In genomic region chr19:7416834-7417735, GRCm38 (mm10) we compare ENCODE assay signal across 8 mouse cellular contexts. TPM values are rescaled to one million over a fixed set of nuclear protein-coding genes. Genes with fewer than 3 reads are reported as not detected.
DNase-seq lines count a peak whose midpoint lies in the region; ATAC-seq and TF ChIP-seq lines count a peak whose summit lies in the region.

Gene 2700081O15Rik (plus strand): TSS chr19:7417625.

- peaks cover 39% of the 10 kb centered on the region for H3K4me1 ChIP-seq in hindbrain, embryonic 16.5 days (ENCODE audit: control insufficient read depth, insufficient read depth, low read depth, low read length)
- peaks cover 49% of the 10 kb centered on the region for H3K4me1 ChIP-seq in midbrain, embryonic 10.5 days
- peaks cover 2% of the 10 kb centered on the region for H3K4me1 ChIP-seq in small intestine, adult 2 months (ENCODE audit: control insufficient read depth, insufficient read depth, insufficient read length, low read length)

- H3K4me2 ChIP-seq in hindbrain, embryonic 16.5 days (ENCODE audit: low read length), result peak within 1 kb of the TSS; percentile 59

- 0 out of 2 replicates have a peak, but pooled peaks cover 3% of the 10 kb centered on the region for H3K36me3 ChIP-seq in hindbrain, embryonic 16.5 days (ENCODE audit: control insufficient read depth, insufficient read depth, low read length)
- H3K36me3 ChIP-seq in midbrain, embryonic 10.5 days, result peaks cover 28% of the 10 kb centered on the region
- peaks cover 3% of the 10 kb centered on the region; the same call in 1 of the 2 replicates for H3K36me3 ChIP-seq in small intestine, adult 2 months (ENCODE audit: control insufficient read depth, insufficient read depth, low read length)

- H3K9ac ChIP-seq in hindbrain, embryonic 16.5 days (ENCODE audit: low read depth, low read length), result peak within 1 kb of the TSS; percentile 100

- peak within 1 kb of the TSS; percentile 85 for H3K4me3 ChIP-seq in hindbrain, embryonic 16.5 days (ENCODE audit: low read length)
- H3K4me3 ChIP-seq in midbrain, embryonic 10.5 days, result peak within 1 kb of the TSS; percentile 90
- H3K4me3 ChIP-seq in small intestine, adult 2 months (ENCODE audit: low read depth, low read length), result peak within 1 kb of the TSS; percentile 84

- no peaks in the 10 kb centered on the region for H3K27me3 ChIP-seq in hindbrain, embryonic 16.5 days (replicated peaks; ENCODE audit: control insufficient read depth, insufficient read depth, low read length)
- H3K27me3 ChIP-seq in midbrain, embryonic 10.5 days (ENCODE audit: low read depth, poor library complexity, severe bottlenecking), result peaks cover 39% of the 10 kb centered on the region
- H3K27me3 ChIP-seq in small intestine, adult 2 months (ENCODE audit: control insufficient read depth, insufficient read depth, low read length), result peaks cover 12% of the 10 kb centered on the region

- peak within 1 kb of the TSS; percentile 100 for H3K27ac ChIP-seq in hindbrain, embryonic 16.5 days (ENCODE audit: low read depth, low read length)
- H3K27ac ChIP-seq in midbrain, embryonic 10.5 days (replicated peaks), result peak within 1 kb of the TSS; percentile 99
- H3K27ac ChIP-seq in small intestine, adult 2 months (ENCODE audit: insufficient read depth, low read depth, low read length), result peak within 1 kb of the TSS; percentile 16; the same call in 1 of the 2 replicates

- peak; percentile 58 for ATAC-seq in hindbrain, embryonic 16.5 days
- no peak for ATAC-seq in erythroid progenitor cell, adult 5-6 weeks (replicated peaks; ENCODE audit: low FRiP score, poor library complexity, severe bottlenecking)

- WGBS in hindbrain, embryonic 16.5 days, result under 1% methylated on average over 97 of the region's 107 CpGs
- under 1% methylated on average over 107 of the region's 107 CpGs for WGBS in midbrain, embryonic 10.5 days
- 2% methylated on average over 107 of the region's 107 CpGs for WGBS in small intestine, adult 2 months

- intact Hi-C loops in left cerebral cortex, postnatal 25 days (cut with DNase I), result loop anchor here (2.0 to 10.0 kb wide), 4 partner anchors 34 to 362 kb away; partner anchors contain the start of genes Macrod1, Naa40 and Spindoc

- no peak for TF ChIP-seq POLR2A in small intestine, adult 2 months (IDR thresholded peaks at IDR 0.05; ENCODE audit: low read depth, low read length)

- no peaks in the 10 kb centered on the region for H3K9me3 ChIP-seq in hindbrain, embryonic 16.5 days (ENCODE audit: control insufficient read depth, low read length)
- no peaks in the 10 kb centered on the region for H3K9me3 ChIP-seq in midbrain, embryonic 10.5 days (replicated peaks)

- no peak for TF ChIP-seq CTCF in small intestine, adult 2 months (IDR thresholded peaks at IDR 0.05; ENCODE audit: extremely low read depth, insufficient read length, insufficient replicate concordance, low read depth, low read length)

- DNase-seq in adrenal gland, adult 18-20 months (ENCODE audit: low spot score in 2 of 2), result peak; percentile 69 to 72
- DNase-seq in cerebellum, postnatal 36 days, result peak; percentile 61 to 69
- DNase-seq in gastrocnemius, postnatal 10 days, result peak; percentile 75
- peak; percentile 74 to 76 for DNase-seq in left cerebral cortex, postnatal 25 days (ENCODE audit: low spot score in 2 of 2)
- DNase-seq in midbrain, embryonic 10.5 days (ENCODE audit: low spot score), result peak; percentile 85

RNA-seq across cellular contexts. Expression of gene 2700081O15Rik, which starts in this region (rescaled TPM):
- 10 to 100 TPM; 17.1 to 20.0 TPM for total RNA-seq in adrenal gland, adult 18-20 months (2021)
- total RNA-seq in gastrocnemius, postnatal 10 days (2021), result 10 to 100 TPM; 14.6 to 22.1 TPM
- 11.2 and 12.4 TPM in 2 replicates for polyA plus RNA-seq in hindbrain, embryonic 16.5 days (2015; fragmentation: Nextera tagmentation; extraction: Ambion mirVana)
- total RNA-seq in left cerebral cortex, postnatal 25 days (2021), result 10 to 100 TPM; 36.0 to 36.2 TPM
- 5.7 and 7.6 TPM in 2 replicates for polyA plus RNA-seq in midbrain, embryonic 10.5 days (2016; fragmentation: Nextera tagmentation; extraction: Ambion mirVana)
- 8.3 and 11.9 TPM in 2 replicates for polyA plus RNA-seq in small intestine, adult 2 months (2012; rRNA removed)
- total RNA-seq in erythroid progenitor cell, adult 5-6 weeks (2015; ENCODE audit: low replicate concordance), result 1.1 TPM in 1 of 2 replicates, not detected in the other
- total RNA-seq in erythroid progenitor cell, adult 5-6 weeks (2017; ENCODE audit: low replicate concordance), result 0.39 TPM in 1 of 2 replicates, not detected in the other

Comparison
In these comparisons a context has a peak if more than half of its experiments do, and no peak if none do; other contexts are left out.
1. RNA of gene 2700081O15Rik (total RNA-seq): 36.0 to 36.2 TPM in left cerebral cortex, postnatal 25 days, 14.6 to 22.1 TPM in gastrocnemius, postnatal 10 days and 17.1 to 20.0 TPM in adrenal gland, adult 18-20 months; 0.39 to 1.1 TPM in erythroid progenitor cell, adult 5-6 weeks; every median in the first group is over 4 times any median in the second.
2. H3K27ac ChIP-seq: peak in every context shown above with its lines; median percentile 100 in hindbrain, embryonic 16.5 days; 99 in midbrain, embryonic 10.5 days; 16 in small intestine, adult 2 months.
3. Peak in every context shown above with its lines, with median percentiles within 50 percentile points of each other: DNase-seq and H3K4me3 ChIP-seq.